Mouse (Mus musculus): Measurements from ENCODE around the gene Dhx57. TPM values are rescaled to one million over a fixed set of nuclear protein-coding genes. Genes with fewer than 3 reads are reported as not detected.
"Not testable (repeated sequence)": the region's sequence is repeated elsewhere in the genome, so short reads cannot be mapped to it uniquely, and the experiment has no call there.

Dhx57 gene
- polyA plus RNA-seq, 1 experiment from 2014 or later: 19.9 TPM

GRCm38 (mm10) chr17:80279340-80280070, 10.8 kb downstream of the Dhx57 start:
- no peak overlapping the region for H3K9ac ChIP-seq (ENCODE audit: low read length)
- H3K27me3 ChIP-seq (ENCODE audit: control insufficient read depth, insufficient read depth, low read length): no peaks in the 10 kb centered on the region
- 93% methylated on average over 8 of the region's 8 CpGs for WGBS
- H3K36me3 ChIP-seq (ENCODE audit: control insufficient read depth, insufficient read depth, low read length): peaks cover 5% of the 10 kb centered on the region
- DNase-seq (ENCODE audit: low spot score) (no peak), ATAC-seq (ENCODE audit: insufficient number of reproducible peaks, low FRiP score, low TSS enrichment, low read depth) (no peak)
- no peak overlapping the region for H3K4me3 ChIP-seq (ENCODE audit: low read depth, low read length)
- H3K4me2 ChIP-seq (ENCODE audit: low read depth, severe bottlenecking): no peak overlapping the region
- no peak overlapping the region for H3K27ac ChIP-seq (replicated peaks; ENCODE audit: low read depth, low read length)
- H3K9me3 ChIP-seq (ENCODE audit: control insufficient read depth, low read length): no peaks in the 10 kb centered on the region
- H3K4me1 ChIP-seq (ENCODE audit: control insufficient read depth, insufficient read depth, low read length): no peaks in the 10 kb centered on the region

- Histone ChIP-seq H3K4me2 (ENCODE audit: low read depth, severe bottlenecking) (no peak overlapping the region), H3K9ac (ENCODE audit: low read length) (no peak overlapping the region), H3K4me1 (ENCODE audit: control insufficient read depth, insufficient read depth, low read length) (no peaks in the 10 kb centered on the region), H3K36me3 (ENCODE audit: control insufficient read depth, insufficient read depth, low read length) (peaks cover 5% of the 10 kb centered on the region), H3K4me3 (ENCODE audit: low read depth, low read length) (no peak overlapping the region), H3K27ac (replicated peaks; ENCODE audit: low read depth, low read length) (no peak overlapping the region), H3K9me3 (ENCODE audit: control insufficient read depth, low read length) (no peaks in the 10 kb centered on the region), H3K27me3 (ENCODE audit: control insufficient read depth, insufficient read depth, low read length) (no peaks in the 10 kb centered on the region)
- DNase-seq (ENCODE audit: low spot score) (no peak), ATAC-seq (ENCODE audit: insufficient number of reproducible peaks, low FRiP score, low TSS enrichment, low read depth) (no peak)
- 86% methylated on average over 4 of the region's 4 CpGs for WGBS
Observed at GRCm38 (mm10) chr17:80278255-80278654, 12.0 kb downstream of the Dhx57 start.

- not testable (repeated sequence) for ATAC-seq (ENCODE audit: insufficient number of reproducible peaks, low FRiP score, low TSS enrichment, low read depth); DNase-seq (ENCODE audit: low spot score)
- WGBS: 96% methylated on average over 7 of the region's 7 CpGs
Observed at GRCm38 (mm10) chr17:80270622-80271021, 19.7 kb downstream of the Dhx57 start.

GRCm38 (mm10) chr17:80268151-80268550, 22.1 kb downstream of the Dhx57 start:
- Histone ChIP-seq H3K36me3 (ENCODE audit: control insufficient read depth, insufficient read depth, low read length) (peaks cover 13% of the 10 kb centered on the region), H3K4me3 (ENCODE audit: low read depth, low read length) (no peak overlapping the region), H3K9ac (ENCODE audit: low read length) (no peak overlapping the region), H3K4me1 (ENCODE audit: control insufficient read depth, insufficient read depth, low read length) (no peaks in the 10 kb centered on the region), H3K27me3 (ENCODE audit: control insufficient read depth, insufficient read depth, low read length) (no peaks in the 10 kb centered on the region), H3K27ac (replicated peaks; ENCODE audit: low read depth, low read length) (no peak overlapping the region), H3K9me3 (ENCODE audit: control insufficient read depth, low read length) (no peaks in the 10 kb centered on the region), H3K4me2 (ENCODE audit: low read depth, severe bottlenecking) (no peak overlapping the region)
- ATAC-seq (ENCODE audit: insufficient number of reproducible peaks, low FRiP score, low TSS enrichment, low read depth): no peak
- WGBS: 91% methylated on average over 3 of the region's 3 CpGs
- no peak for DNase-seq (ENCODE audit: low spot score)

More at GRCm38 (mm10) chr17:80270622-80271021, 19.7 kb downstream of the Dhx57 start:
- peaks cover 10% of the 10 kb centered on the region for H3K36me3 ChIP-seq (ENCODE audit: control insufficient read depth, insufficient read depth, low read length)
- H3K9me3 ChIP-seq (ENCODE audit: control insufficient read depth, low read length); H3K4me3 ChIP-seq (ENCODE audit: low read depth, low read length); H3K4me1 ChIP-seq (ENCODE audit: control insufficient read depth, insufficient read depth, low read length); H3K27me3 ChIP-seq (ENCODE audit: control insufficient read depth, insufficient read depth, low read length); H3K27ac ChIP-seq (replicated peaks; ENCODE audit: low read depth, low read length); H3K4me2 ChIP-seq (ENCODE audit: low read depth, severe bottlenecking); H3K9ac ChIP-seq (ENCODE audit: low read length): not testable (repeated sequence)

- H3K9ac ChIP-seq (ENCODE audit: low read length): no peak overlapping the region
- DNase-seq (ENCODE audit: low spot score): no peak
- no peaks in the 10 kb centered on the region for H3K9me3 ChIP-seq (ENCODE audit: control insufficient read depth, low read length)
- ATAC-seq (ENCODE audit: insufficient number of reproducible peaks, low FRiP score, low TSS enrichment, low read depth): no peak
- H3K4me2 ChIP-seq (ENCODE audit: low read depth, severe bottlenecking): no peak overlapping the region
- WGBS: 93% methylated on average over 4 of the region's 4 CpGs
- peaks cover 11% of the 10 kb centered on the region for H3K36me3 ChIP-seq (ENCODE audit: control insufficient read depth, insufficient read depth, low read length)
- no peak overlapping the region for H3K4me3 ChIP-seq (ENCODE audit: low read depth, low read length)
- H3K4me1 ChIP-seq (ENCODE audit: control insufficient read depth, insufficient read depth, low read length): no peaks in the 10 kb centered on the region
- no peaks in the 10 kb centered on the region for H3K27me3 ChIP-seq (ENCODE audit: control insufficient read depth, insufficient read depth, low read length)
- no peak overlapping the region for H3K27ac ChIP-seq (replicated peaks; ENCODE audit: low read depth, low read length)
Observed at GRCm38 (mm10) chr17:80267065-80267464, 23.2 kb downstream of the Dhx57 start.

GRCm38 (mm10) chr17:80255208-80255607, 35.1 kb downstream of the Dhx57 start:
- no peak for DNase-seq (ENCODE audit: low spot score)
- no peaks in the 10 kb centered on the region for H3K27me3 ChIP-seq (ENCODE audit: control insufficient read depth, insufficient read depth, low read length)
- no peaks in the 10 kb centered on the region for H3K4me1 ChIP-seq (ENCODE audit: control insufficient read depth, insufficient read depth, low read length)
- no peak overlapping the region for H3K27ac ChIP-seq (replicated peaks; ENCODE audit: low read depth, low read length)
- H3K4me3 ChIP-seq (ENCODE audit: low read depth, low read length): no peak overlapping the region
- WGBS: 43% methylated on average over 13 of the region's 13 CpGs
- peaks cover 36% of the 10 kb centered on the region for H3K36me3 ChIP-seq (ENCODE audit: control insufficient read depth, insufficient read depth, low read length)
- H3K9ac ChIP-seq (ENCODE audit: low read length): no peak overlapping the region
- ATAC-seq (ENCODE audit: insufficient number of reproducible peaks, low FRiP score, low TSS enrichment, low read depth): no peak
- H3K4me2 ChIP-seq (ENCODE audit: low read depth, severe bottlenecking): no peak overlapping the region
- H3K9me3 ChIP-seq (ENCODE audit: control insufficient read depth, low read length): no peaks in the 10 kb centered on the region

GRCm38 (mm10) chr17:80254421-80254820, 35.9 kb downstream of the Dhx57 start:
- no peak overlapping the region for H3K9ac ChIP-seq (ENCODE audit: low read length)
- no peak for DNase-seq (ENCODE audit: low spot score)
- peaks cover 38% of the 10 kb centered on the region for H3K36me3 ChIP-seq (ENCODE audit: control insufficient read depth, insufficient read depth, low read length)
- H3K4me2 ChIP-seq (ENCODE audit: low read depth, severe bottlenecking): no peak overlapping the region
- no peaks in the 10 kb centered on the region for H3K27me3 ChIP-seq (ENCODE audit: control insufficient read depth, insufficient read depth, low read length)
- ATAC-seq (ENCODE audit: insufficient number of reproducible peaks, low FRiP score, low TSS enrichment, low read depth): no peak
- 97% methylated on average over 5 of the region's 5 CpGs for WGBS
- H3K4me1 ChIP-seq (ENCODE audit: control insufficient read depth, insufficient read depth, low read length): no peaks in the 10 kb centered on the region
- no peaks in the 10 kb centered on the region for H3K9me3 ChIP-seq (ENCODE audit: control insufficient read depth, low read length)
- H3K27ac ChIP-seq (replicated peaks; ENCODE audit: low read depth, low read length): no peak overlapping the region
- no peak overlapping the region for H3K4me3 ChIP-seq (ENCODE audit: low read depth, low read length)

GRCm38 (mm10) chr17:80252757-80253525, 37.3 kb downstream of the Dhx57 start:
- DNase-seq (ENCODE audit: low spot score): no peak
- H3K4me2 ChIP-seq (ENCODE audit: low read depth, severe bottlenecking): no peak overlapping the region
- ATAC-seq (ENCODE audit: insufficient number of reproducible peaks, low FRiP score, low TSS enrichment, low read depth): no peak
- H3K27me3 ChIP-seq (ENCODE audit: control insufficient read depth, insufficient read depth, low read length): no peaks in the 10 kb centered on the region
- no peak overlapping the region for H3K4me3 ChIP-seq (ENCODE audit: low read depth, low read length)
- WGBS: 91% methylated on average over 13 of the region's 13 CpGs
- H3K4me1 ChIP-seq (ENCODE audit: control insufficient read depth, insufficient read depth, low read length): no peaks in the 10 kb centered on the region
- H3K9ac ChIP-seq (ENCODE audit: low read length): no peak overlapping the region
- H3K27ac ChIP-seq (replicated peaks; ENCODE audit: low read depth, low read length): no peak overlapping the region
- H3K36me3 ChIP-seq (ENCODE audit: control insufficient read depth, insufficient read depth, low read length): peaks cover 39% of the 10 kb centered on the region
- no peaks in the 10 kb centered on the region for H3K9me3 ChIP-seq (ENCODE audit: control insufficient read depth, low read length)
